In genomic region chr6:50169771-50170170, GRCm38 (mm10) we compare ENCODE assay signal across 28 mouse cellular contexts. TPM values are rescaled to one million over a fixed set of nuclear protein-coding genes. Genes with fewer than 3 reads are reported as not detected.
DNase-seq lines count a peak whose midpoint lies in the region; TF ChIP-seq lines count a peak whose summit lies in the region.
"Had no signal": no experiment of that assay in that cellular context is flagged by ENCODE, and none has a peak within 500 bp of the region (broad histone marks: within the 10 kb centered on the region; RNA-seq: fewer than 3 reads in every experiment).

No protein-coding gene starts in this region.

- no peak for TF ChIP-seq CTCF in gastrocnemius, adult 2 months (IDR thresholded peaks at IDR 0.05)

- H3K27ac ChIP-seq in gastrocnemius, adult 2 months = peak overlapping the region; percentile 4; the same call in 1 of the 2 replicates
- H3K27ac ChIP-seq: embryonic facial prominence, embryonic 12.5 days; heart, adult 2 months; hindbrain, embryonic 13.5 days; kidney, embryonic 15.5 days; liver, embryonic 14.5 days; macrophage; midbrain, embryonic 15.5 days; neural tube, embryonic 13.5 days had no signal

- no peak overlapping the region for H3K4me3 ChIP-seq in gastrocnemius, adult 2 months
- H3K4me3 ChIP-seq: embryonic facial prominence, embryonic 12.5 days; heart, adult 2 months; heart, embryonic 12.5 days; hindbrain, embryonic 13.5 days; kidney, embryonic 15.5 days; midbrain, embryonic 15.5 days; myocyte; neural tube, embryonic 13.5 days had no signal

- intact Hi-C loops in gastrocnemius, adult 2 months (cut with DNase I) = no loop called here
- intact Hi-C loops in gastrocnemius, postnatal 36 days (cut with DNase I) = no loop called here

- DNase-seq in cerebellum, adult 11-12 months = peak; percentile 16
- DNase-seq in cerebellum, postnatal 25 days = no peak
- peak; percentile 40 for DNase-seq in gastrocnemius, adult 2 months
- no peak for DNase-seq in gastrocnemius, postnatal 36 days
- DNase-seq in layer of hippocampus, adult 9-11 months = peak; percentile 46
- no peak for DNase-seq in layer of hippocampus, postnatal 10 days (ENCODE audit: low spot score in 2 of 2)
- peak; percentile 34 to 60 for DNase-seq in right cerebral cortex, postnatal 10 days (ENCODE audit: low spot score in 2 of 2)
- no peak for DNase-seq in right cerebral cortex, postnatal 25 days
- DNase-seq: adrenal gland, adult 8-10 months; embryo, embryonic 11 days; gastrocnemius, postnatal 10 days; heart, adult 2 months; heart, postnatal 4 days; kidney, adult 18-20 months; kidney, postnatal 25 days; liver; lung, adult 2 months; lung, postnatal 10 days; thymus, postnatal 4 days had no signal

RNA-seq across cellular contexts. Expression of gene Mpp6, which starts 59.7 kb away (rescaled TPM):
- 100 to 1,000 TPM; 126 to 135 TPM for total RNA-seq in gastrocnemius, adult 2 months (2021)
- total RNA-seq in gastrocnemius, postnatal 36 days (2021) = 100 to 1,000 TPM; 111 to 132 TPM
- total RNA-seq in layer of hippocampus, postnatal 10 days (2021) = 100 to 1,000 TPM; 147 to 153 TPM

Comparison
In these comparisons a context has a peak if more than half of its experiments do, and no peak if none do; other contexts are left out.
1. DNase-seq: peak in cerebellum, adult 11-12 months (single experiment), gastrocnemius, adult 2 months (single experiment), layer of hippocampus, adult 9-11 months (single experiment) and right cerebral cortex, postnatal 10 days (2 of 2); none in cerebellum, postnatal 25 days (0 of 2), gastrocnemius, postnatal 36 days (0 of 2), layer of hippocampus, postnatal 10 days (0 of 2) and right cerebral cortex, postnatal 25 days (single experiment).